Mouse (Mus musculus) cortical plate, adult 2 months (tissue): ENCODE data around the gene Il1rapl1.

Source experiments
- CTCF ChIP-seq: fragments of 200-500 bp; IDR thresholded peaks from 2 replicates; pipeline ENCODE4 v1.5.1; 2011; ENCODE audit warnings: mild to moderate bottlenecking, control low read depth, low read length; ENCODE audit not compliant: insufficient read depth; ENCODE audit errors: extremely low read depth
- POLR2A ChIP-seq: fragments of 200-500 bp; IDR thresholded peaks from 2 replicates; pipeline ENCODE4 v1.6.1; 2011; ENCODE audit warnings: mild to moderate bottlenecking, low read length, control low read depth; ENCODE audit not compliant: insufficient read depth; ENCODE audit errors: extremely low read depth

GRCm38 (mm10) chrX:87502604-87503003 lies 612.8 kb downstream of the Il1rapl1 start:
- no peak for TF ChIP-seq CTCF
- TF ChIP-seq POLR2A: no peak
